In the genomic region with DNA sequence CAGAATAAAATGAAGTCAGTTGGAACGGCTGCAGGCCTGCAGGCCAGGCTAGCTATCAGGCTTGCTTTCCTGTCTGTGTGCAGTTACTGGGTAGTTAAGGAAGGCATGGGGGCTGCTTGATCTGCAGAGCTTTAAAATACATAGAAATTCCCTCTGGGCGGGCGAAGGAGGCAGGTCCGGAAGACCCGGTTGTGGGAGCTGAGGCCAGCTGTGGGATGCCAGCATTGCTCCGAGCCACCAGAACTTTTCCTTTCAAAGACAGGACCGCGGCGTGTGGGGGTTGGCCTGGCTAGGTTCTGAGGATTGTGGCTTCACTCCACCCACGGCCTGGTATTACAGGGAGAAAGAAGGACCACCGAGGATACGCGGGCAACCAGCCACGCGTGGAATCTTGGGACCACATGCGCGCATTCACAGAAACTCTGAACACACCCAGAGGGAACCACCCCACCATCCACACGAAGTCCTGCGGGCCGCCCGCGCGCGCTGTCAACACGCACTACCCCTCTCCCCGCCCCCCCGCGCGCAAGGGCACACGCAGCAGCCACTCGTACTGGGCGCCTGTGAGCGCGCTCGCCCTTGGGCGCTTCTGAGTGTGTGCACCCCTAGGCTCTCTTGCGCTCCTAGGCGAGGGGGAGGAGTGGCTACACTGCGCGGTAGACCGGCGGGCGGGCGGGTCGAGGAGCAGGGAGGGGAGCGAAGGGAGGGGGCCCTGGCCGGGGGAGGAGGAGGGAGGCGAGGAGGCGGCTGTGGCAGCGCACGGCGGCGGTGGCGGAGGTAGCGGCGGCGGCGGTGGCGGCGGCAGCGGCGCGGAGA, we compare ENCODE assay signal across 7 mouse cellular contexts. TPM values are rescaled to one million over a fixed set of nuclear protein-coding genes. Genes with fewer than 3 reads are reported as not detected.
DNase-seq lines count a peak whose midpoint lies in the region; ATAC-seq and TF ChIP-seq lines count a peak whose summit lies in the region.

A gene (plus strand): TSS at position 600 of the 816 bp plus-strand sequence.

- peak; percentile 84 for DNase-seq in adrenal gland, postnatal 36 days
- DNase-seq in embryo, embryonic 11 days, result peak; percentile 79
- DNase-seq in liver, embryonic 11.5 days (ENCODE audit: low spot score), result peak; percentile 57
- peak; percentile 65 for DNase-seq in midbrain, postnatal 0 days (ENCODE audit: low spot score)

- peak; percentile 62; the same call in 1 of the 2 replicates for ATAC-seq in heart, embryonic 13.5 days (ENCODE audit: extremely low read depth, insufficient number of reproducible peaks, low FRiP score, low TSS enrichment)
- ATAC-seq in kidney, embryonic 16.5 days (ENCODE audit: low FRiP score, low TSS enrichment), result peak; percentile 93
- ATAC-seq in liver, embryonic 11.5 days (replicated peaks; ENCODE audit: low FRiP score), result peak; percentile 85
- ATAC-seq in midbrain, postnatal 0 days (ENCODE audit: low FRiP score), result peak; percentile 88
- ATAC-seq in stomach, embryonic 14.5 days (ENCODE audit: insufficient number of reproducible peaks, insufficient read depth, low FRiP score, low read depth), result peak; percentile 91

- H3K4me1 ChIP-seq in heart, embryonic 13.5 days, result peaks cover 13% of the 10 kb centered on the region; the same call in 1 of the 2 replicates
- H3K4me1 ChIP-seq in kidney, embryonic 16.5 days (ENCODE audit: insufficient read depth, low read length), result peaks cover 16% of the 10 kb centered on the region; the same call in 1 of the 2 replicates
- H3K4me1 ChIP-seq in liver, embryonic 11.5 days (replicated peaks; ENCODE audit: control insufficient read depth, insufficient read depth, low read length), result no peaks in the 10 kb centered on the region
- peaks cover 13% of the 10 kb centered on the region; the same call in 1 of the 2 replicates for H3K4me1 ChIP-seq in midbrain, postnatal 0 days (ENCODE audit: insufficient read depth, low read length)
- no peaks in the 10 kb centered on the region for H3K4me1 ChIP-seq in stomach, embryonic 14.5 days (ENCODE audit: control insufficient read depth, insufficient read depth, low read length)

- peak within 1 kb of the TSS; percentile 82 for H3K9ac ChIP-seq in heart, embryonic 13.5 days
- H3K9ac ChIP-seq in kidney, embryonic 16.5 days (replicated peaks; ENCODE audit: low read length), result peak within 1 kb of the TSS; percentile 69
- H3K9ac ChIP-seq in liver, embryonic 11.5 days (ENCODE audit: low read depth, low read length), result no peak within 1 kb of the TSS
- peak within 1 kb of the TSS; percentile 87 for H3K9ac ChIP-seq in midbrain, postnatal 0 days (replicated peaks; ENCODE audit: low read length, poor library complexity, severe bottlenecking)
- H3K9ac ChIP-seq in stomach, embryonic 14.5 days (replicated peaks; ENCODE audit: low read depth, low read length), result peak within 1 kb of the TSS; percentile 36

- peak within 1 kb of the TSS; percentile 94 for H3K4me2 ChIP-seq in heart, embryonic 13.5 days
- H3K4me2 ChIP-seq in kidney, embryonic 16.5 days (replicated peaks; ENCODE audit: low read depth, low read length), result peak within 1 kb of the TSS; percentile 91
- H3K4me2 ChIP-seq in liver, embryonic 11.5 days, result peak within 1 kb of the TSS; percentile 86
- peak within 1 kb of the TSS; percentile 85 for H3K4me2 ChIP-seq in midbrain, postnatal 0 days (ENCODE audit: low read depth, low read length, poor library complexity, severe bottlenecking)
- peak within 1 kb of the TSS; percentile 86 for H3K4me2 ChIP-seq in stomach, embryonic 14.5 days (replicated peaks; ENCODE audit: low read depth, low read length)

- WGBS in heart, embryonic 13.5 days, result 2% methylated on average over 51 of the region's 63 CpGs
- under 1% methylated on average over 42 of the region's 63 CpGs for WGBS in kidney, embryonic 16.5 days
- WGBS in liver, embryonic 11.5 days, result 2% methylated on average over 54 of the region's 63 CpGs
- 1% methylated on average over 38 of the region's 63 CpGs for WGBS in midbrain, postnatal 0 days
- 2% methylated on average over 51 of the region's 63 CpGs for WGBS in stomach, embryonic 14.5 days

- H3K27me3 ChIP-seq in heart, embryonic 13.5 days (replicated peaks), result peaks cover 44% of the 10 kb centered on the region
- H3K27me3 ChIP-seq in kidney, embryonic 16.5 days (ENCODE audit: insufficient read depth, low read length), result peaks cover 24% of the 10 kb centered on the region
- H3K27me3 ChIP-seq in liver, embryonic 11.5 days (replicated peaks; ENCODE audit: control insufficient read depth, insufficient read depth, low read length), result peaks cover 40% of the 10 kb centered on the region
- no peaks in the 10 kb centered on the region for H3K27me3 ChIP-seq in midbrain, postnatal 0 days (ENCODE audit: insufficient read depth, low read length)
- H3K27me3 ChIP-seq in stomach, embryonic 14.5 days (ENCODE audit: control insufficient read depth, insufficient read depth, low read length), result peaks cover 5% of the 10 kb centered on the region; the same call in 1 of the 2 replicates

- peak within 1 kb of the TSS; percentile 66 for H3K4me3 ChIP-seq in heart, embryonic 13.5 days
- H3K4me3 ChIP-seq in kidney, embryonic 16.5 days (ENCODE audit: low read length), result peak within 1 kb of the TSS; percentile 58
- peak within 1 kb of the TSS; percentile 54 for H3K4me3 ChIP-seq in liver, embryonic 11.5 days (ENCODE audit: low read depth, low read length)
- peak within 1 kb of the TSS; percentile 68 for H3K4me3 ChIP-seq in midbrain, postnatal 0 days (ENCODE audit: low read depth, low read length)
- H3K4me3 ChIP-seq in stomach, embryonic 14.5 days (ENCODE audit: low read depth, low read length), result peak within 1 kb of the TSS; percentile 57

- no peak within 1 kb of the TSS; the same call in 1 of the 2 replicates for H3K27ac ChIP-seq in heart, embryonic 13.5 days (replicated peaks)
- H3K27ac ChIP-seq in kidney, embryonic 16.5 days (ENCODE audit: low read length), result 0 out of 2 replicates have a peak within 1 kb of the TSS, but pooled peaks have one; percentile 31
- H3K27ac ChIP-seq in liver, embryonic 11.5 days (ENCODE audit: low read depth, low read length), result no peak within 1 kb of the TSS
- H3K27ac ChIP-seq in midbrain, postnatal 0 days (ENCODE audit: low read depth, low read length), result peak within 1 kb of the TSS; percentile 69
- H3K27ac ChIP-seq in stomach, embryonic 14.5 days (ENCODE audit: low read length), result peak within 1 kb of the TSS; percentile 49; the same call in 1 of the 2 replicates

- H3K9me3 ChIP-seq in heart, embryonic 13.5 days, result no peaks in the 10 kb centered on the region
- H3K9me3 ChIP-seq in kidney, embryonic 16.5 days (ENCODE audit: low read length), result no peaks in the 10 kb centered on the region
- H3K9me3 ChIP-seq in liver, embryonic 11.5 days (ENCODE audit: control insufficient read depth, low read length), result no peaks in the 10 kb centered on the region
- H3K9me3 ChIP-seq in midbrain, postnatal 0 days (ENCODE audit: low read length), result no peaks in the 10 kb centered on the region
- no peaks in the 10 kb centered on the region for H3K9me3 ChIP-seq in stomach, embryonic 14.5 days (ENCODE audit: control insufficient read depth, low read depth, low read length)

- TF ChIP-seq CTCF in midbrain, postnatal 0 days (IDR thresholded peaks at IDR 0.05), result no peak

- H3K36me3 ChIP-seq in heart, embryonic 13.5 days, result no peaks in the 10 kb centered on the region
- no peaks in the 10 kb centered on the region for H3K36me3 ChIP-seq in kidney, embryonic 16.5 days (ENCODE audit: insufficient read depth, low read length)
- H3K36me3 ChIP-seq in liver, embryonic 11.5 days (ENCODE audit: control insufficient read depth, insufficient read depth, low read length), result no peaks in the 10 kb centered on the region
- H3K36me3 ChIP-seq in midbrain, postnatal 0 days (ENCODE audit: insufficient read depth, low read length), result no peaks in the 10 kb centered on the region
- H3K36me3 ChIP-seq in stomach, embryonic 14.5 days (ENCODE audit: control insufficient read depth, insufficient read depth, low read length), result no peaks in the 10 kb centered on the region

RNA-seq across cellular contexts. Expression of the gene that starts here (rescaled TPM):
- total RNA-seq in adrenal gland, postnatal 36 days (2021), result 1 to 10 TPM; 2.5 to 8.7 TPM
- 2.7 and 4.2 TPM in 2 replicates for polyA plus RNA-seq in heart, embryonic 13.5 days (2015; fragmentation: Nextera tagmentation; extraction: Ambion mirVana)
- 4.7 and 4.8 TPM in 2 replicates for polyA plus RNA-seq in kidney, embryonic 16.5 days (2015; fragmentation: Nextera tagmentation; extraction: Ambion mirVana)
- 0.87 and 1.1 TPM in 2 replicates for polyA plus RNA-seq in liver, embryonic 11.5 days (2014; fragmentation: Nextera tagmentation; extraction: Ambion mirVana)
- 112 TPM in 2 replicates for total RNA-seq in midbrain, postnatal 0 days (2014; rRNA removed)
- 69.3 and 74.6 TPM in 2 replicates for polyA plus RNA-seq in midbrain, postnatal 0 days (2015; fragmentation: Nextera tagmentation; extraction: Ambion mirVana)
- polyA plus RNA-seq in stomach, embryonic 14.5 days (2014; fragmentation: Nextera tagmentation; extraction: Ambion mirVana), result 15.4 and 15.8 TPM in 2 replicates

Comparison
In these comparisons a context has a peak if more than half of its experiments do, and no peak if none do; other contexts are left out.
1. RNA of the gene that starts here (total RNA-seq): 112 TPM in midbrain, postnatal 0 days; 2.5 to 8.7 TPM in adrenal gland, postnatal 36 days; every median in the first group is over 10 times any median in the second.
2. H3K27ac ChIP-seq: peak in kidney, embryonic 16.5 days (single experiment), midbrain, postnatal 0 days (single experiment) and stomach, embryonic 14.5 days (single experiment); none in heart, embryonic 13.5 days (single experiment) and liver, embryonic 11.5 days (single experiment).
3. Peak in every context shown above with its lines, with median percentiles within 50 percentile points of each other: DNase-seq, ATAC-seq, H3K4me2 ChIP-seq and H3K4me3 ChIP-seq.